Mouse (Mus musculus) embryo, embryonic 10.5 days (tissue): ENCODE results near the gene Glis3.
A peak's percentile ranks its signal among the peaks of the same experiment; 100 is the strongest.

Experiments
- DNase-seq: peaks from one replicate; pipeline ENCODE4 v3.0.0-alpha.2; 2015; ENCODE audit warnings: low spot score

Gene Glis3

GRCm38 (mm10) chr19:28655166-28655565 lies 24.7 kb downstream of the Glis3 start:
- DNase-seq = no peak

- DNase-seq = no peak
These were observed 29.0 kb downstream of the Glis3 start for GRCm38 (mm10) chr19:28650836-28651235.

GRCm38 (mm10) chr19:28649489-28649888 lies 30.4 kb downstream of the Glis3 start:
- DNase-seq = no peak

- DNase-seq = peak; percentile 27
These were observed 31.0 kb downstream of the Glis3 start for GRCm38 (mm10) chr19:28648881-28649280.

- no peak for DNase-seq
These were observed 32.5 kb downstream of the Glis3 start for GRCm38 (mm10) chr19:28647424-28647823.

- DNase-seq = peak; percentile 28
These were observed 33.6 kb downstream of the Glis3 start for GRCm38 (mm10) chr19:28646286-28646685.

GRCm38 (mm10) chr19:28640861-28641381 lies 39.0 kb downstream of the Glis3 start:
- DNase-seq = no peak

GRCm38 (mm10) chr19:28635991-28636553 lies 43.8 kb downstream of the Glis3 start:
- no peak for DNase-seq

GRCm38 (mm10) chr19:28634986-28635385 lies 44.9 kb downstream of the Glis3 start:
- DNase-seq = no peak

- peak; percentile 50 for DNase-seq
These were observed 51.5 kb downstream of the Glis3 start for GRCm38 (mm10) chr19:28628416-28628815.

GRCm38 (mm10) chr19:28626189-28626588 lies 53.7 kb downstream of the Glis3 start:
- DNase-seq = no peak

- no peak for DNase-seq
These were observed 55.3 kb downstream of the Glis3 start for GRCm38 (mm10) chr19:28624571-28624970.

- no peak for DNase-seq
These were observed 56.2 kb downstream of the Glis3 start for GRCm38 (mm10) chr19:28623726-28624125.

- DNase-seq = no peak
These were observed 58.0 kb downstream of the Glis3 start for GRCm38 (mm10) chr19:28621608-28622505.

- no peak for DNase-seq
These were observed 62.1 kb downstream of the Glis3 start for GRCm38 (mm10) chr19:28617736-28618135.

- no peak for DNase-seq
These were observed 62.7 kb downstream of the Glis3 start for GRCm38 (mm10) chr19:28617191-28617590.

GRCm38 (mm10) chr19:28616487-28616886 lies 63.4 kb downstream of the Glis3 start:
- DNase-seq = no peak

GRCm38 (mm10) chr19:28612249-28612648 lies 67.6 kb downstream of the Glis3 start:
- no peak for DNase-seq

- DNase-seq = no peak
These were observed 71.1 kb downstream of the Glis3 start for GRCm38 (mm10) chr19:28608747-28609146.

- DNase-seq = no peak
These were observed 71.6 kb downstream of the Glis3 start for GRCm38 (mm10) chr19:28608277-28608676.

- no peak for DNase-seq
These were observed 79.0 kb downstream of the Glis3 start for GRCm38 (mm10) chr19:28600866-28601265.

GRCm38 (mm10) chr19:28594215-28594614 lies 85.7 kb downstream of the Glis3 start:
- no peak for DNase-seq

GRCm38 (mm10) chr19:28592981-28593380 lies 86.9 kb downstream of the Glis3 start:
- no peak for DNase-seq
